Mouse (Mus musculus): ENCODE data around the gene Bpifb9a.

DNA sequence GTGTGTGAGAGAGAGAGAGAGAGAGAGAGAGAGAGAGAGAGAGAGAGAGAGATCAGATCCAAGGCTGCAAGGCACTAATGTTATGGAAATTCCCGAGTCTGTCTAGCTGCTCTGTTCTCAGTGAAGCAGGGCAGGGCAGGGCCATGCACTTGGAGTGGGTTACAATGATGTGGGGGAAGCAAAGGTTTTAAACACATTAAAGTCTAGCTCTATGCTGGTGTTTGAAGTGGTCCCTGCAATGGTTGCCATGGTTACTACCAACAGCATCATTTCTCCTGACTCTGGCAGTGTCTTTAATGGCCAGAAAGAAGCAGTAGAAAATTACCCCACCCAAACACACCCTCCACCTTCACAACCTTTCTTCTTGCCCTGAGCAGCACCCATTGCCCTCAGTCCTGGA lies 46.5 kb upstream of the Bpifb9a start:
- TF ChIP-seq CTCF (IDR thresholded peaks at IDR 0.05; ENCODE audit: borderline replicate concordance, insufficient read depth, low read depth, low read length) (no peak), POLR2A (IDR thresholded peaks at IDR 0.05; ENCODE audit: borderline replicate concordance, insufficient read depth, low read length) (no peak)

Data from cerebellum, adult 2 months (tissue).